Mouse (Mus musculus): ENCODE data around the gene Ifit3. TPM values are rescaled to one million over a fixed set of nuclear protein-coding genes. Genes with fewer than 3 reads are reported as not detected.
"Not testable (repeated sequence)": the region's sequence is repeated elsewhere in the genome, so short reads cannot be mapped to it uniquely, and the experiment has no call there.

Gene Ifit3
- total RNA-seq, 2 experiments from 2014 or later: 0.87 to 1.6 TPM

GRCm38 (mm10) chr19:34587898-34588692, 4.8 kb downstream of the Ifit3 start:
- DNase-seq: not testable (repeated sequence)

GRCm38 (mm10) chr19:34588959-34589358, 5.6 kb downstream of the Ifit3 start:
- no peak for DNase-seq

- DNase-seq: no peak
Measured at GRCm38 (mm10) chr19:34593456-34593855, 10.1 kb downstream of the Ifit3 start.

GRCm38 (mm10) chr19:34594523-34594922, 11.2 kb downstream of the Ifit3 start:
- DNase-seq: not testable (repeated sequence)

GRCm38 (mm10) chr19:34596811-34597210, 13.5 kb downstream of the Ifit3 start:
- DNase-seq: no peak

DNA sequence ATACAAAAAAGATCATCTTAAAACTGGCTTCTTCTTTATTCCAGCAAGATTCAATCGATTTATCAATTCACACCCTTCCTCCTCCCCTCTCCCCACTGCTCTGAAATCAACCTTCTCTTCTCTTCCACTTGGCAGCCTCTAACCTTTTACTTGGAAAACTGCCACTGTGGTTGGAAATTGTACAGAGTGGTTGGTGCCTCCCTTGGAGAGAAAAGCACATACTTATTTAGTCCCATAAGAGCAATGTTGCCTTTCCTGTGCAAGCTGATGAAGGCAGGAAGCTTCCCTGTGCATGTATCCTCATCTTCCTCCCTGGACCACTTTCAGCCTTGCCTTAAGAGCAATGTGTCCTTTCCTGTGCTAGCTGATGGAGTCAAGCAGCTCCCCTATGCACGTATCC, 15.0 kb downstream of the Ifit3 start:
- peak; percentile 18 for DNase-seq

GRCm38 (mm10) chr19:34599250-34599649, 15.9 kb downstream of the Ifit3 start:
- DNase-seq: not testable (repeated sequence)

- not testable (repeated sequence) for DNase-seq
Measured at GRCm38 (mm10) chr19:34601888-34602287, 18.6 kb downstream of the Ifit3 start, which contains the start of gene Ifit1bl1. Gene Ifit1bl1 (minus strand): TSS chr19:34601956.

- DNase-seq: no peak
Measured at GRCm38 (mm10) chr19:34605472-34605871, 22.1 kb downstream of the Ifit3 start.

DNA sequence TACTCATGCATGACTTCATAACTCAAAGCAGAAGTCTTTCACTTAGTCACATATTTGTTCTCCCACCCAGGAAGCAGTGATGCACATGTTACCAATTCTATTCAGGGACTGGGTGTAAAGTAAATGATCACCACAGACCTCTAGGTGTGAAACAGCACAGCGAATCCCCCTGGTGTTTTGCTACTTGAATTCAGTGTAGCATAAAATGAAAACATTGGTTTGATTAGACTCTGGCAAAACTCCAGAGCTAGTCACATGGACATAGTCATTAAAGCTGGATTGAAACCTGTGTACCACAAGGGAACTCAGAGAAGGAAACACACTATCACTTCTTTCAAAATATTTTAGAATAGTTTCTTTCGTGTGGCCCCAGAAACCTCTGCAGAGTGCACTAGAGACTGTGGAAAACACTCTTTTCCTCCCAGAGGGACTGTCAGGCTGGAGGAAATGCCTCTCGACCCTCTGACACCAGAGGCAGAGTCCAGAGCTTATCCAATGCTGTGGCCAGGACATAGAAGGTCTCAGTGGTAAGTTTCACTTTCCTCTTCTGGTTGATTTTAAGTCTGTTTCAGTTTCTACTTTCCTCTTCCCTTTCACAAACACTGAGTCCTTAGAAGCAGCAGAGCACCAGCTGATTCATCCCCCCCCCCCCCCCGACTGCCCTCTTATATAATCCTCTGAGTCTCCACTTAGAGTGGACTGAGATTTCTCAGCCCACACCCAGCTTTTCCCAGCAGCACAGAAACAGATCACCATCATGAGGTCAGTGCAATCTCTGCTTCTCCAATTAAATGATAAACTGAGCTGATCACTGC, 24.1 kb downstream of the Ifit3 start, which contains the start of gene Ifit3b:
Gene Ifit3b, plus strand, starts transcription at position 734 of the 815 bp plus-strand sequence.
- not testable (repeated sequence) for DNase-seq

- DNase-seq: not testable (repeated sequence)
Measured at GRCm38 (mm10) chr19:34610118-34610517, 26.8 kb downstream of the Ifit3 start.

- not testable (repeated sequence) for DNase-seq
Measured at GRCm38 (mm10) chr19:34612243-34613001, 29.1 kb downstream of the Ifit3 start.

DNA sequence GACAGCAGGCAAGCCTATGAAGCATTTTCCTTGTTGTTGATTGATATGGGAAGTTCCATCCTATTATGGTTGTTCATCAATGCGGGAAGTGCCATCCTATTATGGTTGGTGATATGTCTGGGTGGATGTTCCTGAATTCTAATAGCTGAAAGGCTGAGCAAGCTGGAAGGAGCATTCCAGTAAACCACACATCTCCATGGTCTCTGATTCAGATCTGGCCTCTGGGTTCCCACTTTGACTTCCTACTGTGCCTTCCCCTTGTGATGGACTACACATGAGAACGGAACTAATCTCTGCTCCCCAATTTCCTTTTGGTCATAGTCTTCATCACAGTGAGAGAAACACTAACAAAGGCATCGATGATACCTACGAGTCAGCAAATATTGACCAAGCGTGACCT, 37.5 kb downstream of the Ifit3 start:
- no peak for DNase-seq

DNA sequence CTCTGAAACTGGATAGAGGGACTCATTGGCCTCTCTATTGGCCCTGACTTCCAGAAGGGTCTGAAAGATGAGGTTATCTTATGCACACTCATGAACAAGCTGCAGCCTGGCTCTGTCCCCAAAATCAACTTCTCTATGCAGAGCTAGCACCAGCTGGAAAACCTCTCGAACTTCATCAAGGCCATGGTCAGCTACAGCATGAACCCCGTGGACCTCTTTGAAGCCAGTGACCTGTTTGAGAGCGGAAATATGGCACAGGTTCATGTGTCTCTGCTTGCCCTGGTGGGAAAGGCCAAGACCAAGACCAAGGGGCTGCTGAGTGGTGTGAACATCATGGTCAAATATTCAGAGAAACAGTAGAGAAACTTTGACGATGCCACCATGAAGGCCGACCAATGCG, 40.5 kb downstream of the Ifit3 start:
- no peak for DNase-seq

DNA sequence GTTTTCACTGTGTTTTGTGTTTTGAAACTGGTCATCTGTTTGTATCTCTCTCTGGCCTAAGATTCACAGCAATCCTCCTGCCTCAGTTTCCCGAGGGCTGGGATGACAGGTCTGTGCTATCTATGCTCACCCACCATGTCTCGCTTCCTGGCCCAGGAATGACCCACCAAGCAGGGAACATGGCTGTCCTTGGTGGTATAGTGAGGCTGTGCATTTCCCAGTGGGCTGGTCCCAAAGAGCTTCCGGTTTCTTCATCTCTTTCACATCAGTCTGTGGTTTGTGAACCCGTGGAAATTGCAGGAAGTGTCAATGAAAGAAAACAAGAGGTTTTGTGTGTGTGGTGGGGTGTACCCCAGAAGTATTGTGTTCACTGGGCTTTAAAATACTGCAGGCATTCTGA, 41.3 kb downstream of the Ifit3 start:
- DNase-seq: no peak

- no peak for DNase-seq
Measured at GRCm38 (mm10) chr19:34627496-34627895, 44.2 kb downstream of the Ifit3 start.

- DNase-seq: no peak
Measured at GRCm38 (mm10) chr19:34631487-34631886, 48.2 kb downstream of the Ifit3 start.

- no peak for DNase-seq
Measured at GRCm38 (mm10) chr19:34633484-34633883, 50.2 kb downstream of the Ifit3 start.

DNA sequence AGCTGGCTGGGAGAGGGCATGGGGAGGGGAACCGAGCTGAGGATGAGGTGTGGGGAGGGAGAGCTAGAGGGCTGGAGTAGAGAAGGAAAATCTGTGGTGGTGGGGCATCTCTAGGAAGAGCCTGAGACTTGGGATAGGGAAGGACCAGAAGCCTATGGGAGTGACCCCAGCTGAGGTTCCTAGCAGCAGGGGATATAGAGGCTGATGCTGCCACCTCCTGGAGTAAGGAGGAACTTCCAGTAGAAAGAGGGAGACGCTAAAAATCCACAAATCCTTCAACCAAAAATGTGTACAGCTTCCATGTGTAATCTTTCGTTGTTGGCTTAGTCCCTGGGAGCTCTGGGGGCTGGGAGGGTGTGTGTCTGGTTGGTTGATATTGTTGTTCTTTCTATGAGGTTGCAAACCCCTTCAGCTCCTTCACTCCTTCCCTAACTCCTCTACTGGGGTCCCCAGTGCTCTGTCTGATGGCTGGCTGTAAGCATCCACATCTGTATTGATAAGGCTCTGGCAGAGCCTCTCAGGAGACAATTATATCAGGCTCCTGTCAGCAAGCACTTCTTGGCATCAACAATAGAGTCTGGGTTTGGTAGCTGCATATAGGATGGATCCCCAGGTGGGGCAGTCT, 53.7 kb downstream of the Ifit3 start:
- DNase-seq: peak; percentile 60
